Mouse (Mus musculus) monocyte, adult 2 months (primary cell): ENCODE measurements around the gene Prkce.

Experiments used
- DNase-seq, 2 experiments: peaks; one replicate each; pipeline ENCODE4 v3.0.0; 2022; ENCODE audit warnings: low spot score in 2 of 2, low read depth in 1 of 2

Gene Prkce

GRCm38 (mm10) chr17:86167320-86168230, at the start of gene Prkce:
TSS of gene Prkce (plus strand) at chr17:86167785.
- DNase-seq, result peak; percentile 54 to 71

GRCm38 (mm10) chr17:86123146-86123545, 44.4 kb upstream of the Prkce start:
- no peak for DNase-seq

- DNase-seq, result no peak
Observed at GRCm38 (mm10) chr17:86125908-86126307, 41.7 kb upstream of the Prkce start.

GRCm38 (mm10) chr17:86128198-86128597, 39.4 kb upstream of the Prkce start:
- DNase-seq, result peak; percentile 12 to 14

- DNase-seq, result no peak
Observed at GRCm38 (mm10) chr17:86132534-86132933, 35.1 kb upstream of the Prkce start.

- no peak for DNase-seq
Observed at GRCm38 (mm10) chr17:86134461-86134860, 33.1 kb upstream of the Prkce start.

- no peak for DNase-seq
Observed at GRCm38 (mm10) chr17:86135835-86136234, 31.8 kb upstream of the Prkce start.

GRCm38 (mm10) chr17:86144537-86145078, 23.0 kb upstream of the Prkce start:
- DNase-seq, result no peak

GRCm38 (mm10) chr17:86145079-86145951, 22.3 kb upstream of the Prkce start, which contains the start of gene Srbd1:
TSS of gene Srbd1 (minus strand) at chr17:86145175.
- peak in 1 of 2 experiments; percentile 76 for DNase-seq

GRCm38 (mm10) chr17:86149726-86150125, 17.9 kb upstream of the Prkce start:
- no peak for DNase-seq

GRCm38 (mm10) chr17:86150867-86151348, 16.7 kb upstream of the Prkce start:
- no peak for DNase-seq

- DNase-seq, result no peak
Observed at GRCm38 (mm10) chr17:86156999-86157398, 10.6 kb upstream of the Prkce start.

GRCm38 (mm10) chr17:86162672-86163071, 4.9 kb upstream of the Prkce start:
- no peak for DNase-seq

- DNase-seq, result peak in 1 of 2 experiments; percentile 14
Observed at GRCm38 (mm10) chr17:86164416-86164815, 3.2 kb upstream of the Prkce start.

GRCm38 (mm10) chr17:86166051-86166566, 1.5 kb upstream of the Prkce start:
- DNase-seq, result no peak

GRCm38 (mm10) chr17:86166567-86167319, 842 bp upstream of the Prkce start:
- DNase-seq, result peak in 1 of 2 experiments; percentile 17

- no peak for DNase-seq
Observed at GRCm38 (mm10) chr17:86168231-86168981, 821 bp downstream of the Prkce start.

GRCm38 (mm10) chr17:86169092-86169491, 1.5 kb downstream of the Prkce start:
- no peak for DNase-seq

- DNase-seq, result peak in 1 of 2 experiments; percentile 12
Observed at GRCm38 (mm10) chr17:86170164-86170958, 2.8 kb downstream of the Prkce start.
